Mouse (Mus musculus): ENCODE results near the gene Pkmyt1.

DNA sequence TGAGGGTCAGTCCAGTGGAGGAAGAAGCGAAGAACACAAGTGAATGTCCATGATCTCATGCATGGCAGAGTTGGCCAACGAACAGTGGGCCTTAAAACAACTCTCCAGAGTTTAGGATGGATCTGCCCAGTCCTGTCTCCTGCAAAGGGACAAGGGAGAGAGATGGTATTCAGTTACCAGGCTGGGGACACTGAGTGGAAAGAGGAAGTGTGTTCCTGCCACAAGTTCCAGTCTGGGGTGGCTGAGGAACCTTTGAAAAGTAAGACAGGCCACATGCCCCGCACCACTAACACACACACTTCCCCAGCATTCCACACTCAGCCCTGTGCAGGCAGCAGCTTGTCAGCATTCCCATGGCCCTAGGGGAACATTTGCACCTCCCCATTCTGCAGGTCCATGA lies 20.6 kb downstream of the Pkmyt1 start:
- TF ChIP-seq CTCF (IDR thresholded peaks at IDR 0.05; ENCODE audit: borderline replicate concordance, insufficient read depth, low read length) (no peak), POLR2A (IDR thresholded peaks at IDR 0.05; ENCODE audit: low read depth, low read length) (no peak)

All from embryonic fibroblast, embryonic 13.5 days (primary cell).